Mouse (Mus musculus): ENCODE results near the gene Arhgap35.

Arhgap35 gene

DNA sequence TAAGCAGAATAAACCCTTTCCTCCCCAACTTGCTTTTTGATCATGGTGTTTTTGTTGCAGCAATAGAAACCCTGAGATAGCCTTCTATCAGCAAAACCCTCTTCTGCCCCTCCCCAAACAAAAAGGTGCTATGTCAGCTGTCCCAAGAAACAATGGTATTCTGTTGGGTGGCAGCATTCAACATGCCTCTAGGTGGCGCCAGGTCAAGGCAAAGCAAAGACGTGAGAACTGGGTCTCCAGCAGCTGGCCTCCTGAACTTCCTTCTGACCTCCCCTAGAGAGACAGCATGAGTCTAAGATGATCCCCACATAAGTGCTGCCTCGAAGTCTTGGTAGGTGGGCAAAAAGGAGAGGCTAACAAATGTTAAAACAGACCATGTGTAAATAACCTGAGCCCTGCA, 107.5 kb downstream of the Arhgap35 start:
- peak; percentile 75 for DNase-seq

DNA sequence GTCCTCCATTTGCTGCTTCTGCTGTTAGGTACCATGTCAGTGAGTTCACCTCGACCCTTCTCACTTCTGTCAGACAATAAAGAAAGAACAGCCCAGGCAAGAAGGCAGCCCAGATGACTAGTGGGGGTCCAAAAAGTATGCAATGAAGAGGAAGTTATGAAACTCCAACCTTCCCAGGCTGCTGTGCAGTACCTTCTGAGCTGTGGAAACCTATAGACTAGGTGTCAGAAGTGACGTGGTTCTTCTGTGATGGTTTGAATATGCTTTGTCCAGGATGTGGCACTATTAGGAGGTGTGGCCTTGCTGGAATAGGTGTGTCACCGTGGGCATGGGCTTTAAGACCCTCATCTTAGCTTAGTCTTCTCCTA, 109.6 kb downstream of the Arhgap35 start:
- no peak for DNase-seq

DNA sequence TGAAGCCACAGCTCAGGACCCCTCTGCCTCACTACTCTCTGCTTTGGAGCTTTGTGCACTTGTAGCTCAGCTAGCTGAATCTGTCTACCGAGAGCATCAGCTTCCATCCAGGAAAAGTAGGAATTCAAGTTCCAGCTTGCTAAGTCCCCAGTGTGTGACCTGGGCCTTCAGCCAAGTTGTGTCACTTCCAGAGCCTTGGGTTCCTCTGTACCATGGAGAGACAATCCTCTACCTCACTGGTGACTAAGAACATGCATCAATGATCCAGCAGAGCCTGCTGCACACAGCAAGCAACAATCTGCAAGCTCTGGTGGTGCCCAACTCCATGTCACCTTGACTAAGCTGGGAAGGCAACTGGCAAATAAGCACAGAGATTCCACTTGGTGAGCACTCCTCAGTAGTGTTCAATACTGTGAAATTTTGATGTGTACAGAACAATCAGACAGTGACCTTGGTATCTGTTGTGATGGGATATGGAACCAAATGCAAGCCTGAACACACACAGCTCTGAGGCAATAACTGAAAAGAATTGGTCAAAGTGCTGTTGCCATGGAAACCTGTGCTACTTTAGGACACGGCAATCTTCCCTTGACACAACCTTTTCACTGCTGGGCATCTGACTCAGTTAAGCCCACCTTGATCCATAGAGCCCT, 110.1 kb downstream of the Arhgap35 start:
- DNase-seq = no peak

DNA sequence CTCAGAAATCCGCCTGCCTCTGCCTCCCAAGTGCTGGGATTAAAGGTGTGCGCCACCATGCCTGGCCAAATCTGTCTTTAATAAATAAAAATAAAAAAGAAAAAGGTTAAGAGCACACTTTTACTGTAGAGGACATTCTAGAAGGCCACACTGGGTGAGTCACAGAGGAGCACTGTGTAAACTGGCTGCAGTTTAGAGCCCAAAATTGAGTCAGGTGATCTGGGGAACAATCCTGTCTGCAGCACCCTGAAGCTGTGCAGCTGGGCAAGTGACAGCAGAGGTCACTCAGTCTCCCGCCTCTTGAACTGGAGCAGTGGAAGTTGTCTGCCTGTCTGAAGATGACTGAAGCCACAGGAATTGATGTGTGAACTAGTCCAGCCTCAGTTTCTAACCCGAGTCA, 113.2 kb downstream of the Arhgap35 start:
- no peak for DNase-seq

DNA sequence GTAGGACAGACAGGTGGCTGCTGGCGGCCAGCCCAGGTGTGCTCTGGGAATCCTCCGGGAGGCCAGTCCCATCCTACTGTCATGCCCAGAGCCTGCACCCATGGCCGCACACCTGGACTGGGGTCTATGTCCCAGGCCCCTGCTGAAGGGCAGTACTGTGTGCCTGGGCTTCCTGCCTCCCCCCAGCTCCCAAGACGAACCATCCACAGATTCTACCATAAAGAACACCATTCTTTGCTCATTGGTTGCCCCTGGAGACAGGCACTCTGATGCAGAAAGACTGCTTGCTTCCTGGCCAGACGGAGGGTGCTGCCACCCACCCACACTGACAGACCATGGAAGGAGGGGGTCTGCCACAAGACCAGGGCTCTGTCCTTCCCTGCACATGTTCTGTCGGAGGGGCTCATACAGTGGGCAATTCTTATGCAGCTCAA, 115.1 kb downstream of the Arhgap35 start:
- DNase-seq = no peak

DNA sequence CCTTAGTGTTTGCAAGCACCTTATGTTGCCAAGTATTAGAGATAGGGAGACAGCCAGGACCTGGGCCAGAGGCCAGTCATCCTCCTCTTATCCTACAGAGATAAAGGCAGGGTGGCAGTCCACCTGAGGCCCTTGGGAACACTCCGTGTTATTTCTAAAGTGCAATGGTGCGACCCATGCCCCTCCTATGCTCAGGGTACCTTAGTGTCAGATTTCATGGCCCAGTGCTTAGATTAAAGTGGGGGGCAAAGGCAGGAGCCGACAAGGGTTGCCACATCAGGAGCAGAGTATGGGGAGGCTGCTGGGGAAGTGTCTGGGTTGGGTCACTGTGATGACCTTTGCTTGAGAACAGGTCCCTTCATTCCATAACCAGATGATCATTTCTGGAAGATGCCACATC, 118.5 kb downstream of the Arhgap35 start:
- no peak for DNase-seq

DNA sequence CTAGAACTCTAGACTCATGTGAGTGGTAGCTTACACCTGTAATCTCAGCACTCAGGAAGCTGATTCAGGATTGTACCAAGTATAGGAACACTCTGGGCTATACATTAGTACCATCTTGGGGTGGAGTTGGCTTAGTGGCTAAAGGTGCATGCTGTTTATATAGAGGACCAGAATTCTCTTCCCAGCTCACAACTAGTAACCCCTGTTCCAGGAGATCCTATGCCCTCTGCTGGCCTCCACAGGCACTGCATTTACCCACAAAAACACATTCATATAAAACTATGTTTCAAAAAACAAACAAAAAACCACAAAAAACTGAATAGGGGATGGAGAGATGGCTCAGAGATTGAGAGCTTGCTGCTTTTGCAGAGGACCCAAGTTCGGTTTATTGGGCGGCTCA, 121.4 kb downstream of the Arhgap35 start:
- DNase-seq = peak; percentile 65

DNA sequence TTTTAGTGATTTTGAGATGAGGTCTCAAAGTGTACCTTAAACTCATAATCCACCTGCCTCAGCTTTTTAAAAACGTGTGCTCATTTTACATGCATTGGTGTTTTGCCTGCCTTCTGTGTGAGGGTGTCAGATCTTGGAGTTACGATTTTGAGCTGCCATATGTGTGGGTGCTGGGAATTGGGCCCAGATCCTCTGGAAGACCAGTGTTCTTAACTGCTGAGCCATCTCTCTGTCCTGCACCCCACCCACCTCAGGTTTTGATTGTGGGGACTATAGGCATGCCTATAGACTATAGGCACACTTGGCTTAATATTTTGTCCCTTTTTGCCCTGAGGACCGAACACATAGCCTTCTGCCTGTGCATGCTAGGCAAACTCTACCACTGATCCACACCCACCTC, 122.6 kb downstream of the Arhgap35 start:
- no peak for DNase-seq

DNA sequence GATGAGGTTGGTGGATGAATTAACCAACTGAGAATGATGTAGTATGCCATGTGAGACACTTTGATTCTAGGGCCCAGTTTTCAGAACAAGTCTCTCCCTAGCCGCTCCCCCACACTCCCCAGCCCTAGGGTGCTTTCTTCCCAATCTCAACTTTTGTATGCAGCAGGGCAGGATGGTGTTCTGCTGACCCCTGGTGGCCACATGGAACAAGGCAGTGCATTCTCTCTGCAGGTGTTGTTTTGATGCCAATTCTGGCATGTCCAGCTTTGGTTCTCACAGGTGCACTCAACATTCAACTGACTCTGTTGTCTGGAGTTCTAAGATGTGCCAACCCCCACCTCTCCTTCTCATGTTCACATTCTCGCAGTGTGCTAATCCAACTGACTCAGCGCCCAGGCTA, 123.0 kb downstream of the Arhgap35 start:
- peak; percentile 83 for DNase-seq

DNA sequence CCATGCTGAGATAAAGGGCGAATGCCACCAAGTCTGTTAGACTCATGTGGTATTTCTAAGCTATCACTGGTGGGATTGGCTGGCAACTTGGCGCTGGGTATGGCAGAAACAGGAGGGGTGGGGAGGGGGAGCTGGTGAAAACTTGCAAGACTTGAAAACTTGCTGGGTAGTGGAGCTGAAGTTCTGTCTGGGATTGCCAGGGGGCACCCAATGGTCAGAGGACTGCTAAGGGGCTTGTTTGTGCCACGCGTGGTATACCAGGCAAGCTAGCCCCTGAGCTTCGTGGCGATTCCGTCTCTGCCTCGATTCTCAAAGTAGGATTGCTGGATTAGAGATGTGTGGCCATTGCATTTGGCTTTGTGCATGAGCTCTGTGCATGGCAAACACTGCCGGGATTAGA, 124.8 kb downstream of the Arhgap35 start:
- DNase-seq = peak; percentile 43

DNA sequence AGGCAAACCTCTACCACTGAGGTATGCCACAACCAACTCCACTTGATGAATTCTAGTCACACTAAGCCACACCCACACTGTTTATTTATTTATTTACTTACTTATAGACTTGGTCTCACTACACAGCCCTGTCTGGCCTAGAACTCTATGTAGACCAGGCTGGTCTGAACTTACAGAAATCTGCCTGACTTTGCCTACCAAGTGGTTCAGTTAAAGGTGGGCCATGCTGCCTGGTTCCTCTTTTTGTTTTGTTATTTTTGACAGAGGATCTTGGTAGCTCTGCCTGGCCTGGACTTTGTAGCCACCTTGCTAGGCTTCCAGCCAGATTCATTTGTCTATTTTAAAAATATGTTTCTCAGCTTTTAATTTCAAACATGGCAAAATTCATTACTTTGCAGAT, 126.0 kb downstream of the Arhgap35 start:
- no peak for DNase-seq

DNA sequence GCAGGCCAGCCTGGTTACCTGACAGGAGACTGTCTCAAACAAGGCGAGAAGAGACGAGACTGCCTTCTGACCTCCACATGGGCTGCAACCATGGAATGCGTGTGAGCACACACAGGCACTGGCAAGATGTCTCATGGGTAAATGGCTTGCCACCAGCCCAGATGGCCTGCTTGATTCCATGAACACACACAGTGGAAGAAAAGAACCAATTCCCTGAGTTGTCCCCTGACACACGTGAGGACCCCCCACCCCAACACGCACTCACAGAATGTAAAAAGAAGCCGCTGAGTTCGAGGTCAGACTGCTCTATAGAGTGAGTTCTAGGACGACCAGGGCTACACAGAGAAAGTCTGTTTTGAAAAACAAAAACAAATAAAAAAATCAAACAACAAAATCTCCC, 137.2 kb downstream of the Arhgap35 start, which contains the start of gene Npas1:
TSS of gene Npas1 (minus strand) at position 101 of the 400 bp plus-strand sequence.
- no peak for DNase-seq

DNA sequence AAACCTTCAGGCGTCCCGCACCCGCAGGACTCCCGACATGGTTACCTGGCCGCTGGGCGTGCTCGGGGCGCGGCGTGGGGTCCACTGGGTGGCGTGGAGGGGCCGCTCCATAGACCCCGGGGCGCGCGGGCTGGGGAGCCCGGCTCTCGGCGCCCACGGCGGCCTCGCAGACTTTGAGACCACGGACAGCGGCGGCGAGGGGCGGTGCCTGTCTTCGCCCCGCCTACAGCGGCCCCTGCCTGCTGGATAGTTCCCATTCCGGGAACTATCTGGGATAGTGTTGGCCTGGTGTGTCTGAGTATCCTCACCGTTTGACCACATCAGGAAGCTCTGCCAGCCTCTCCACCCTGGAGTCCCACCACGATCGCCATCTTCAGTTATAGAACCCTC, 138.2 kb downstream of the Arhgap35 start:
- DNase-seq = no peak

DNA sequence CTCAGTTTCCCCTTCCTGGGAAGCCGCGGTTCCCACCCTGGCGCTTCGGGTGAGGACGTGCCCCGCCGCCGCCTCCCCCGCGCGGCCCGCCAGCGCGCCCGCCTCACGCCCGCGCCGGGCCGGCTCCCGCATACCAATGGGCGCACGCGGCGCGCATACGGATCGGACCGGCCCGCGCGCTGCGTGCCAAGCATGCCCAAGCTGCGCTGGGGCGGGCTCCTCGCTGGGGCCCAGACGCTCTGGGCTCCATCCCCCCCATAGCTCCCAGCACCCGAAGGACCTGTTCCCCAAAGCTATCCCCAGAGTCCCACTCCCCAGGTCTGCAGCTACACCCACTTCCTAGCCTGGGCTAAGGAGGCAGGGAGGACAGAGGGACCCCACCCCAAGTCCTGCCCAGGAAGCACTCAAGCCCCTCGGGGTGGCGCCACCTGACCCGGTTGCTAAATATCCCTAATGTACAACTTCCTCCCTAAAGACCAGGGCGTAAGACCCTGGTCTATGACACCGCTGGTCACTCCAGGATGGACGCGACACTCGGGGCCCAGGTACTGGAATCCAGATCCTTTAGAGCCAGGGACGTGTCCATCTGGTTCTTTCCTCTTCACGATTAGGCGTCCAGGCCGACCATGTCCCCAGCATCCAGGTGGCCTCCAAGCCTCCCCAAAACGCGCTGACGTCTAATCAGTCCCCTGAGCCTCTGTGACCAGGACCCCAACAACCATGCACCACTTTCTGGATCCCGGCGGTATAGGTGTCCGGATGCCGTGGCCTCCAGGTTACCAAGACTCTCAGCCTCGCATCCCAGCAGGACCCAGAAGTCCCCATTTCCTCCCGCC, 138.8 kb downstream of the Arhgap35 start:
- DNase-seq = no peak

DNA sequence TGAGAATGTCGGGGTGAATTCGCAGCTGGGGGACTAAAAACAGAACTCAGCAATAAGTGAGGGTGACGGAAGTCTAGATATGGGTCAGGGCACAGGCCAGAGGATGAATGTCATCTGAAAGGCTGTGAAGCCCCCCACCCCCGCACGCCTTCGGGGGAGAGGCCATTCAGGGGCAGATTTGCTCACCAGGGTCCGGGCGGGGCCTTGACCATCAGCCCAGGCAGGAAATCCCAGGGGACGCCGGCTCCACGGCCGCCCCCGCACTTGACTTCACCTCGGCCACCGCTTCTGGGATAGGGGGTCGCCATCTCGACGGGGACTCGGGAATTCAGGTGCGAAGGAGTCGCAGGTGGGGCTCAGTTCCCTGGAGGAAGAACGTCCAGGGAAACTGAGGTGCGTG, 139.5 kb downstream of the Arhgap35 start:
- DNase-seq = no peak

DNA sequence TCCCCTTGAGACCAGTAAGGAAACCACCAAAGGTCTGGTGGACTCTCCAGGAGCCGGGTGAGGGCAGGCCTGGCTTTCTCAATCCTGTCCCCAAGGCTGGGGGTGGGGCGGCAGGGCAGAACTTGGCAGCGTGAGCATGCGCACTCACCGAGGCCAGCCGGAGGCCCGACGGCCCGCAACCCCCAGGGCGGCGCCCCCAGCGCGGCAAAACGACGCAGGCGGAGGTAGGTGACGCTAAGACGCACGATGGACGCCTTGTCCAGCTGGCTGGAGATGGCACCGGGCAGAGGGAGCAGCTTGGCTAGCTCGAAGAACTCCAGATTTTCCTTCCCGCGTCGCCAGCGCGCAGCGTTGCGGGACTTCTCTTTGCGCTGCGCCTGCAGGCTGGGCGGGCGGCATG, 140.3 kb downstream of the Arhgap35 start:
- DNase-seq = no peak

DNA sequence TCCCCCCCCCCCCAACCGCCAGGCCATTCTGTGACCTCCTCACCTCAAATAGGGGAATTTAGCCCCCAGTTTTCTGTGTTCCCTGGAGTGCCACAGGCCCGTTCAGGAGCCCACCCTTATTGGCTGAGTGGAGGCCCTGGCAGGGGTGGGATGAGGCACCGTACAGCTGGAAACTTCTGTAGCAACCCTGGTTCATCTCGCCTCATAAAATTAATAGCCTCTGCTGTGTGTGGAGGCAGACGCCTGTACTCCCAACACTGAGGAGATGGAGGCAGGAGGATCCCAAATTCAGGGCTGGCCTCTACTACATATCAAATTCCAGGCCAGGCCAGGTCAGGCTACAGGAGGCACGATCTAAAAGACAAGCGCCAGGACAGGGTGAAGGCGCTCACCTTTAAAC, 140.9 kb downstream of the Arhgap35 start:
- no peak for DNase-seq

DNA sequence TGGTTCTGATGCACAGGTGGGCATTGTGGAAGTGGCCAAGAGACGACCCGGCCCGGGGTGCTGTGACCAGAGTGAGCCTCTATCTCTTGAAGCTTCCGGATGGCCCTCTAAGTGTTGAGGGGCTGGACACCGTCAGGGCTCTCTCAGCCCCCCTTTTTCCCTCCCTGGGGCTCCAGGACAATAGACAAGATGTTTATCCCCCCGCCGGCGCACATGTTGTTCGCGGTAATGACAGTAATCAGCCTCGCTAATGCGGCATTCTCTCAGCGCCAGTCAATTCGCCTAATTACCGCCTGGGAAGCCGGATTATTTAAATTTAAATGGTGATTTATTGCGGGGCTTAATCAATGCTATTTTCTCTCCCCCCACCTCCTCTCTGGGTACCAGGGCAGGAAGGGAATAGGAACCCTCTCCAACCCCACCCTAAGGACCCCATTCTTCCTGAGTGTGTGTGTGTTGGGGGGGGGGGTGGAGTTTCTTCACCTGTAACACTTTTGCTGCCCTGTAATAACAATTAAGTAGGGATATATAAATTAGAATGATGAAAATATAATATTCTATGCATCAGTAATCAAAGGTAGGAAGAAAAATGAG, 142.6 kb downstream of the Arhgap35 start:
- no peak for DNase-seq

DNA sequence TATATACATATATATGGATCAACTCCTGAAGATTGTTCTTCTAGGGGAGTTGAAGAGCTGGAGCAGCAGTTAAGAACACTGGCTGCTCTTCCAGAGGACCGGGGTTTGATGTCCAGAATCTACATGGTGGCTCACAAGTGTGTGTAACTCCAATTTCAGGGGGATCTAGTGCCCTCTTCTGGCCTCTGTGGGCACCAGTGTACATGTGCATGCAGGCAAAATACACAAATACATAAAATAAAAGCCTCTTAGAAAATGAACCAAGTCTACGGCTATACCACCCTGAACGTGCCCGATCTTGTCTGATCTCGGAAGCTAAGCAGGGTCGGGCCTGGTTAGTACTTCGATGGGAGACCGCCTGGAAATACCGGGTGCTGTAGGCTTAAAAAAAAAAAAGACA, 143.2 kb downstream of the Arhgap35 start:
- DNase-seq = peak; percentile 38

DNA sequence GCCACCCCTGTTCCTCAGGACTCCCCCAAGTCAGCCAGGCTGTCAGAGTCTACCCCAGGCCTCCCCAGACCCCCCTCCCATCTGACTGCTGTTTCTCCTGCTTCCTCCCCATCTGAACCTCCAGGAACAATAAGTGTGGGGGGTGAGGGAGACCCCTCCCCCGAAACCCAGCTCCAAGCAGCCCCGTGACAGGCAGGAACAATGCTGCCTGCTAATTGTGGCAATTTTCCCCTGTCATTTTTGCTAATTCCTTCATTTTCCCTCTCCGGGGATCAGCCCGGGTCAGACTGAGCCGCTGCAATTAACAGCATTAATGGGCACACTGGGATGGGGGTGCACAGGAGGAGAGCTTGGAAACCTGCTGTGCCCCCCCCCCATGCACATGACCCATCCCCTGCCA, 146.7 kb downstream of the Arhgap35 start:
- no peak for DNase-seq

DNA sequence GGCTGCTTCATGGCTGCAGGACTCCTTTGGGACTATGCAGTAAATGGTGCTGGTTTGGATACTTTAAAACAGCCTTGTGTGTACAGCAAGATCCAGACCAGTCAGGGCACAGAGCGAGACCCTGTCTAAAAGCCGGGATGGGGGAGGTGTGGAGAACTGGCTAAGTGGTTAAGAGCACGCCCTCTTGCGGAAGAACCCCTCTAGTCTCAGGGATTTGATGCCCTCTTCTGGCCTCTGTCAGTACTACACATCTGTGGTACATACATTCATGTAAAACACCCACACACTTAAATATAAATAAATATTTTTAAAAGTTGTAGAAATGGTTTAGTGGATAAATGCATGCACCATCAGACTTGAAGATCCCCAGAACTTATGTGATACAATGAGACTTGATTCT, 148.2 kb downstream of the Arhgap35 start:
- peak; percentile 32 for DNase-seq

DNA sequence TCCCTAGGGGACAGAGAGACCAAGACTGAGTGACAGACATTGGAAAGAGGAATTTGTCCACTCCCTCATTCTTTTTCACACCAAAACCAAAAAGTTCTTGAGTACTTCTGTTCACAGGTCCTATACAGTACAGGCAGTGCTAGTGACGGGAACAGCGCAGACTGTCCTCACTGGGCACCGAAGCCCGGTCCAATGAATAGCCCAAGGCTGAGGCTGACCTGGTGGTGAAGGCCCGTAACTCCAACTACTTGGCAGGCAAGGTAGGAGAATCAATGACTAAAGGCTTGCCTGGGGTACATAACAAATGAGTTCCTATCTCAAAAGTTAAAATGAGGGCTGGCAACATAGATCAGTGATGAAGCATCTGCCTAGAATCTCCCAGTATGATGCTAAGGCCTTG, 149.2 kb downstream of the Arhgap35 start:
- DNase-seq = no peak

DNA sequence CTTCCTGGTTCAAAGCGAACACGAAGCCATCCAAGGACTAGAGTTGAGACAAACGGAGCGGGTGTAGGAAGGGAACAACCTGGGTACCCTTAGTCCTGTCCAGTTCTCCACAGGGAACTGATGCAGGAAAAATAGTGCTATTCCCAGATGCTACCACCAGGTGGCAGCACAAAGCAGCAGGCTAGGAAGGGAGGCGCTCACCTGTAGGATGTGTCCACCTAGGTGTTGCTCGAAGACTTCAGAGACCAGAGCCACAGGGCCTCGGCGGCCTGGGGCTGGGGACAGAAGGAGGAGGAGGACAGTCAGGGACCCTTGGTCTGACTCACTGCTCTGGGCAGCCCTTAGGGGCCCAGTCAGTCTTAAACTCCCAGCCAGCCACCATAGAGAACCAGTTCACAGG, 149.6 kb downstream of the Arhgap35 start:
- peak; percentile 70 for DNase-seq

DNA sequence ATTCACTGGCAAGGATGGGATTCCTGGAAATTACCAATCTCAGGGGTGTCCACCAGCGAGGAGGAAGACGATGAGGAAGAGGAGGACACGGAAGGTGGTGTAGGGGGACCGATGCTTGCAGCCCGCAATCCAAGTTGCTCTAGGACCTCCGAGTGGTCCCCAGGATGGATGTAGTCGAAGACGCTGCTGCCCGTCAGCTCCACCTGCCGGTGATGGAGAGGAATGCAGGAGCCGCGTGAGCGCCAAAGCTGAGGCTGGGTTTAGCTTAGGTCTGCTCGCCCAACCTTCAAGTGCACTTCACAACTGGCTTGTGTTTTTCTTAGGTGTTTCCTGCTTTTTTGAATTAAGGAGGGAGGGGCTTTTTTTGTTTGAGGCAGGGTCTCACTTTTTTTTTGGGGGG, 151.6 kb downstream of the Arhgap35 start:
- peak; percentile 86 for DNase-seq

Measured in thymus, postnatal 25 days (tissue).